Mouse (Mus musculus): ENCODE measurements around the gene Rpl37. TPM values are rescaled to one million over a fixed set of nuclear protein-coding genes. Genes with fewer than 3 reads are reported as not detected.

Gene Rpl37
- polyA plus RNA-seq, 1 experiment from 2014 or later, result 702 TPM

DNA sequence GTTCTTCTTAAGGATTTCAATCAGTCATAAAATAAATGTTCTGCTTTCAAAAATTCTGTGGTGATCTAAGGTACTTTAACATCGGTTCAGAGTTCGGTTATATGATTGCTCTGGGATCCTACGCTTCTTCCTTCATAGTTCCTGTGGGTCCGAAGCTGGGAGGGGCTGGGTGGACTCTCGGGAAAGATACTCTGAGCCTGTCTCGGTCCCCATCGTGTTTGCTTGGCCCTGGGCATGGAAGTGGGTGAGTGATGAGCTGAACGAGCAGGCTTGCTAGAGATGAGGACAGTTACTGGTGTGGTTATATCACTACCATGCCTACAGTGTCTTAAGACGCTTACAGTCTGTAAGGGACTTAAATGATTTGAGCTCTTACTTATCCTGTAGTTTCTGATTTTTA lies 2.2 kb downstream of the Rpl37 start:
- Histone ChIP-seq H3K4me1 (ENCODE audit: control insufficient read depth, insufficient read depth, low read length) (peaks cover 18% of the 10 kb centered on the region; the same call in 1 of the 2 replicates), H3K36me3 (ENCODE audit: control insufficient read depth, insufficient read depth, low read length) (peaks cover 55% of the 10 kb centered on the region), H3K27me3 (ENCODE audit: control insufficient read depth, insufficient read depth, low read length) (no peaks in the 10 kb centered on the region), H3K4me2 (replicated peaks; ENCODE audit: low read depth, low read length) (0 out of 2 replicates have a peak overlapping the region, but pooled peaks have one; percentile 82), H3K4me3 (ENCODE audit: low read length) (no peak overlapping the region), H3K9ac (ENCODE audit: low read depth, low read length) (no peak overlapping the region), H3K9me3 (ENCODE audit: control insufficient read depth, low read length) (no peaks in the 10 kb centered on the region), H3K27ac (ENCODE audit: low read depth, low read length) (no peak overlapping the region)
- ATAC-seq (ENCODE audit: low FRiP score, low TSS enrichment), result no peak
- 93% methylated on average over 9 of the region's 9 CpGs for WGBS

DNA sequence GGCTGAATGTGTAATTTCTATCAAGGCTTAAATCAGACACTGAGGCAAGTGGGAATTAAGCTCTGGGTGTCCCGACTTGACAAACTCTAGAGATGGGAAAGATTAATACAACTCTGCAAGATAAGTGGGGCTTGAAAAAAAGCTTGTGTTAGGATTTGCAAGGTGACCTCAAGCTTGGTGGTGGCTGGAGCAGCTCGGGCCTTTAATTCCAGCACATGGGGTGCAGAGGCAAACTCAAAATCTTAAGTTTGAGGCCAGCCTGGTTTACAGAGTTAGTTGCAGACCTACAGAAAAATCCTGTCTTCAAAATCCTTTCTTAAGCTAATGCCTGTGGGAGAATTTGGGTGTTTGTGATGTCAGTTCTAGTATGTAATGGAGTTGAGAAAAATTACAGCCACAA lies 2.7 kb downstream of the Rpl37 start:
- no peak overlapping the region for H3K4me3 ChIP-seq (ENCODE audit: low read length)
- no peak overlapping the region for H3K4me2 ChIP-seq (replicated peaks; ENCODE audit: low read depth, low read length)
- H3K27ac ChIP-seq (ENCODE audit: low read depth, low read length), result no peak overlapping the region
- no peak overlapping the region for H3K9ac ChIP-seq (ENCODE audit: low read depth, low read length)
- H3K36me3 ChIP-seq (ENCODE audit: control insufficient read depth, insufficient read depth, low read length), result peaks cover 56% of the 10 kb centered on the region
- H3K9me3 ChIP-seq (ENCODE audit: control insufficient read depth, low read length), result no peaks in the 10 kb centered on the region
- ATAC-seq (ENCODE audit: low FRiP score, low TSS enrichment), result no peak
- H3K27me3 ChIP-seq (ENCODE audit: control insufficient read depth, insufficient read depth, low read length), result no peaks in the 10 kb centered on the region
- H3K4me1 ChIP-seq (ENCODE audit: control insufficient read depth, insufficient read depth, low read length), result peaks cover 18% of the 10 kb centered on the region; the same call in 1 of the 2 replicates
- WGBS, result 94% methylated on average over 2 of the region's 2 CpGs

DNA sequence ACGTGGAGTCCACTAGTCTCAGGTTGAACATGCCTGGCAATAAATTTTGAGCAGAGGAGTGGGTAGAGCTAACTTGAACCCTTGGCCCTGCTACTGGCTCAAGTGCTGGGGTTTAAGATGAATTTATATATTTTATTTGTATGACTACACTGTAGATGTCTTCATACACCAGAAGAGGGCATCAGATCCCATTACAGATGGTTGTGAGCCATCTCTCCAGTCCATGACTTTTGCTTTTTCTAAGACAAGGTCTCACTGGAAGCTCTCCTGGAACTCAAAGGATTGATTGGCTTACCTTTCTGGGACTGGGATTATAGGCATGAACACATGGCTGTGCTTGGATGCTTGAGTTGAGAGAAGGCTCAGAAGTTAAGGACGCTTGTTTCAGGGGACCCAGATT lies 3.3 kb downstream of the Rpl37 start:
- Histone ChIP-seq H3K9me3 (ENCODE audit: control insufficient read depth, low read length) (no peaks in the 10 kb centered on the region), H3K4me3 (ENCODE audit: low read length) (no peak overlapping the region), H3K27ac (ENCODE audit: low read depth, low read length) (no peak overlapping the region), H3K27me3 (ENCODE audit: control insufficient read depth, insufficient read depth, low read length) (no peaks in the 10 kb centered on the region), H3K4me2 (replicated peaks; ENCODE audit: low read depth, low read length) (no peak overlapping the region), H3K4me1 (ENCODE audit: control insufficient read depth, insufficient read depth, low read length) (peaks cover 15% of the 10 kb centered on the region; the same call in 1 of the 2 replicates), H3K36me3 (ENCODE audit: control insufficient read depth, insufficient read depth, low read length) (peaks cover 60% of the 10 kb centered on the region), H3K9ac (ENCODE audit: low read depth, low read length) (no peak overlapping the region)
- ATAC-seq (ENCODE audit: low FRiP score, low TSS enrichment), result no peak
- WGBS, result 84% methylated on average over 2 of the region's 2 CpGs

DNA sequence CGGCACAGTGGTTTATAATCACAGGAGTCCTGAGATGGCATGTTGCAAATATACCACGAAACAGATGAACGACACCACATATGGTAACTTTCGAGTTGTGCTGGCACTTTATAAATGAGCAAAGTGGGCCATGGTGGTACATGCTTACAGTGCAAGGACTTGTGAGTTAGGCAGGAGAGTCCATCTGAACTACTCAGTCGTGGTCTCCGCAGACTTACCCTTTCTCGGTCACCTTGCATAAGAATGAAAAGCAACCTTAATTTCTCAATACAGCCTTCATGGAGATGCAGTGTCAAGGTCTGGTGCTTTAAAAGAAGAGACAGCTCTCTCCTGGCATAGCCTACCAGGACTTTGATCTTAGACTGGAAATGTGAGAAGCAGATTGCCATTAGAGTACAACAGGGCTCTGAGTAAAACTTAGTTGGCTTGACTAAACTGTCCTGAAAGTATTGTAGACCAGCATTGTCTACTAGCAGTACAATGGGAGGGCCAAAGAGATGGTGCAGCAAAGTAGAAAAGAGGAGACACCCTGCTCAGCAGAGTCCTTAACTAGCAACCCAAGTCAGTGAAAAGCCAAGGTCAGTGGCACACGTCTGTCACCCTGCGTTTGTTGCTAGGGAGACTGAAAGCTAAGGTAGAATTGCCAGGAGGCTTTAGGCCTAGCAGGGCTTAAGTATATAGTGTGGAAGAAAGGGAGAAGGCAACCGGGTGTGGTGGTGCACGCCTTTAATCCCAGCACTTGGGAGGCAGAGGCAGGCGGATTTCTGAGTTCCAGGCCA lies 5.3 kb downstream of the Rpl37 start:
- Histone ChIP-seq H3K9me3 (ENCODE audit: control insufficient read depth, low read length) (no peaks in the 10 kb centered on the region), H3K27ac (ENCODE audit: low read depth, low read length) (no peak overlapping the region), H3K4me1 (ENCODE audit: control insufficient read depth, insufficient read depth, low read length) (peaks cover 8% of the 10 kb centered on the region; the same call in 1 of the 2 replicates), H3K36me3 (ENCODE audit: control insufficient read depth, insufficient read depth, low read length) (peaks cover 60% of the 10 kb centered on the region), H3K4me2 (replicated peaks; ENCODE audit: low read depth, low read length) (no peak overlapping the region), H3K27me3 (ENCODE audit: control insufficient read depth, insufficient read depth, low read length) (no peaks in the 10 kb centered on the region), H3K4me3 (ENCODE audit: low read length) (no peak overlapping the region), H3K9ac (ENCODE audit: low read depth, low read length) (no peak overlapping the region)
- 89% methylated on average over 12 of the region's 12 CpGs for WGBS
- ATAC-seq (ENCODE audit: low FRiP score, low TSS enrichment), result no peak

DNA sequence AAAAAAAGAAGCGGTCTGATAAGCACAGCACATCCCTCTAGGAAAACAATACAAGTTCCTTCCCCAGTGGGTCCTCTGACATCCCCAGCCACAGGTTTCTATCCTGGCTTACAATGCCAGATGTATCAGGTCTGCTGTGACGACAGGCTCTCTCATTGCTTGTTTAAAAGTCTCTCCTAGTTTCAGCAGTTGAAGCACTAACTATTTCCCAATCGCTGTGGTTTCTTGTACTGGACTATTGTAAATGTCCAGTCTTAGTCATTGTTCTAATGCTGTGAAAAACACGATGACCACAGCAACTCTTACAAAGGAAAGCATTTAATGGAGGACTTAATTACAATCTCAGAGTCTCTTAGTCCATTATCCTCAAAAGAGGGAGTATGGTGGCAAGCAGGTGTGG lies 10.0 kb downstream of the Rpl37 start:
- ATAC-seq (ENCODE audit: low FRiP score, low TSS enrichment), result no peak
- Histone ChIP-seq H3K9ac (ENCODE audit: low read depth, low read length) (no peak overlapping the region), H3K4me2 (replicated peaks; ENCODE audit: low read depth, low read length) (no peak overlapping the region)

DNA sequence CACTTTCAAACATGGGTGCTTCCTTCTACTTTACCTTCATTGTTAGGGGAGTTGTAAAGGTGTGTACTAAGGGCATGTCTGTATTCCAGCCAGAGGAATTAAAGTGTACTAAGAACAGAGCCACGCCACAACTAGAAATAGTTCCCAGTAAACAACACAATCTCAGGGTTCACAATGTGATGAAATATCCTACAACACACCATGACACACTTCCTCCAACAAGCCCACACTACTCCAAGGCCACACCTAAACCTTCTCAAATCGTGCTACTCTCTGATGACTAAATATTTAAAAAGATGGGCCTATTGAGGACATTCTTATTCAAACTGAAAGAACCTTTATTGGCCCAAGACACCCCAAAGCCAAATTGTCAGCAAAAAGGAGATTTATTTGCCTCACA lies 11.0 kb downstream of the Rpl37 start:
- peaks cover 9% of the 10 kb centered on the region for H3K36me3 ChIP-seq (ENCODE audit: control insufficient read depth, insufficient read depth, low read length)
- no peak overlapping the region for H3K27ac ChIP-seq (ENCODE audit: low read depth, low read length)
- ATAC-seq (ENCODE audit: low FRiP score, low TSS enrichment), result no peak
- no peaks in the 10 kb centered on the region for H3K9me3 ChIP-seq (ENCODE audit: control insufficient read depth, low read length)
- no peak overlapping the region for H3K9ac ChIP-seq (ENCODE audit: low read depth, low read length)
- WGBS, result 89% methylated on average over 2 of the region's 2 CpGs
- no peaks in the 10 kb centered on the region for H3K27me3 ChIP-seq (ENCODE audit: control insufficient read depth, insufficient read depth, low read length)
- H3K4me1 ChIP-seq (ENCODE audit: control insufficient read depth, insufficient read depth, low read length), result no peaks in the 10 kb centered on the region
- H3K4me2 ChIP-seq (replicated peaks; ENCODE audit: low read depth, low read length), result no peak overlapping the region
- no peak overlapping the region for H3K4me3 ChIP-seq (ENCODE audit: low read length)

More for the DNA sequence above, 10.0 kb downstream of the Rpl37 start:
- WGBS, result 78% methylated on average over 4 of the region's 4 CpGs
- Histone ChIP-seq H3K9me3 (ENCODE audit: control insufficient read depth, low read length) (no peaks in the 10 kb centered on the region), H3K27ac (ENCODE audit: low read depth, low read length) (no peak overlapping the region), H3K27me3 (ENCODE audit: control insufficient read depth, insufficient read depth, low read length) (no peaks in the 10 kb centered on the region), H3K36me3 (ENCODE audit: control insufficient read depth, insufficient read depth, low read length) (peaks cover 19% of the 10 kb centered on the region), H3K4me1 (ENCODE audit: control insufficient read depth, insufficient read depth, low read length) (no peaks in the 10 kb centered on the region), H3K4me3 (ENCODE audit: low read length) (no peak overlapping the region)

DNA sequence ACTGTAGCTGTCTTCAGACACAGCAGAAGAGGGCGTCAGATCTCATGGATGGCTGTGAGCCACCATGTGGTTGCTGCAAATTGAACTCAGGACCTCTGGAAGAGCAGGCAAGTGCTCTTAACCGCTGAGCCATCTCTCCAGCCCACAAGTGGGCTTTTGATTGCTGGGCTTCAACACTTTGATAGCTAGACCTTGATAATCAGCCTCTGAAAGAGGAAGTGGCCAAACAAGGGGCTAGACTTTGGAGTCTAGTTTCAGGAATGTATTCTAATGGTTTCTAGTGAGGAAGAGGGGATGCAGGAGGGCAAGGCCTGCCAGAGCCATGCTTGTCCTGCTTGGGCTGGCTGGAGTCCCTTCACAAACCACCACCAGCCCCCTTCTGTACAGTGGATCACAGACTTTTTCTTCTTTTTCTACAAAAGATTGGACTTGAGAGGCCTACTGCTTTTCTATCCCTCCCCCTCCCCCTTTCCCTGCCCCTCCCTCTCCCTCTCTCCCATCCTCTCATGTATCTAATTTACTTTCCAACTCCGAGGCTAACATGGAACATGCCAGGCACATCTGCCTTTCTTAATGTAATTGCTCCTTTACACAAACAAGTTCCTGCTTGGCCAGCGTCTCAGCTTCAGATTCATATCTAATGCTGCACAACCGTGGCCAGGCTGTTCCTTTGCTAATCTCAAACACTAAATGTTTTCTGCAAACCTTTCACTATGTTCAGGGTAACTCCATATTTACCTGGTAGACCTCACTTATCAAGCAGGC lies 11.9 kb downstream of the Rpl37 start:
- Histone ChIP-seq H3K36me3 (ENCODE audit: control insufficient read depth, insufficient read depth, low read length) (peaks cover 6% of the 10 kb centered on the region), H3K4me1 (ENCODE audit: control insufficient read depth, insufficient read depth, low read length) (no peaks in the 10 kb centered on the region), H3K27ac (ENCODE audit: low read depth, low read length) (no peak overlapping the region), H3K4me3 (ENCODE audit: low read length) (no peak overlapping the region), H3K9ac (ENCODE audit: low read depth, low read length) (no peak overlapping the region), H3K27me3 (ENCODE audit: control insufficient read depth, insufficient read depth, low read length) (no peaks in the 10 kb centered on the region), H3K4me2 (replicated peaks; ENCODE audit: low read depth, low read length) (no peak overlapping the region), H3K9me3 (ENCODE audit: control insufficient read depth, low read length) (no peaks in the 10 kb centered on the region)
- WGBS, result 60% methylated on average over 5 of the region's 5 CpGs
- ATAC-seq (ENCODE audit: low FRiP score, low TSS enrichment), result no peak; the same call in 1 of the 2 replicates

DNA sequence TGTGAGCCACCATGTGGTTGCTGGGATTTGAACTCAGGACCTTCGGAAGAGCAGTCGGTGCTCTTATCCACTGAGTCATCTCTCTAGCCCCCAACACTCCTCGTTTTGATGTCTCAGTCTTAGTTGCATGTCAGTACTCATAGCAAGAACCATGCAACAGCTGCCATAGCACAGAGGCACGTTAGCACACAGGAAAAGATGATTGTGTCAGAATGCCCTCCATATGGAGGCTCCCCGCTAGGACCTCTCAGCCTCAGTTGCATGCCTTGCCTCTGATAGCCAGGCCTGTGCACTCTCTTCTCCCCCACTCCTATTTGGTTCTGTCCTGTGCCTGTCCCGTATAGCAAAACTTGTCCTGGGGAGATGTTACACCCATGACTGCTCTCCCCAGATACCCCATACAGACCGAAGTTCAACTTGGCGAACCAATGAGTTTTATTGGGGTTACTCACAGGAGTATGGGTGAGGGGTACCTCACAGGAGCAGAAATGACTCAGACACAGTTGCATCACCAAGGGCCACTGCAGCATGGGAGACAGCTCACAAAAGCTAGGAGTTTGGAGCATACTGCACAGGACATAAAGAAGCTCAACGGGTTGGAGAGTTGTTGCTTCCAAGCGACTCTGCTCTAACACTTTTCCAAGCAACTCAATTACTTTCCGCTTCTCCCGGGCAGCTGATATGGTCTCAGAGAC lies 12.8 kb downstream of the Rpl37 start:
- peaks cover 3% of the 10 kb centered on the region for H3K36me3 ChIP-seq (ENCODE audit: control insufficient read depth, insufficient read depth, low read length)
- H3K4me3 ChIP-seq (ENCODE audit: low read length), result no peak overlapping the region
- H3K27me3 ChIP-seq (ENCODE audit: control insufficient read depth, insufficient read depth, low read length), result no peaks in the 10 kb centered on the region
- H3K4me2 ChIP-seq (replicated peaks; ENCODE audit: low read depth, low read length), result no peak overlapping the region
- H3K4me1 ChIP-seq (ENCODE audit: control insufficient read depth, insufficient read depth, low read length), result no peaks in the 10 kb centered on the region
- WGBS, result 89% methylated on average over 12 of the region's 12 CpGs
- H3K9me3 ChIP-seq (ENCODE audit: control insufficient read depth, low read length), result no peaks in the 10 kb centered on the region
- H3K27ac ChIP-seq (ENCODE audit: low read depth, low read length), result no peak overlapping the region
- ATAC-seq (ENCODE audit: low FRiP score, low TSS enrichment), result no peak
- no peak overlapping the region for H3K9ac ChIP-seq (ENCODE audit: low read depth, low read length)
